Mouse (Mus musculus): ENCODE measurements around the gene Eomes.

The Eomes gene

DNA sequence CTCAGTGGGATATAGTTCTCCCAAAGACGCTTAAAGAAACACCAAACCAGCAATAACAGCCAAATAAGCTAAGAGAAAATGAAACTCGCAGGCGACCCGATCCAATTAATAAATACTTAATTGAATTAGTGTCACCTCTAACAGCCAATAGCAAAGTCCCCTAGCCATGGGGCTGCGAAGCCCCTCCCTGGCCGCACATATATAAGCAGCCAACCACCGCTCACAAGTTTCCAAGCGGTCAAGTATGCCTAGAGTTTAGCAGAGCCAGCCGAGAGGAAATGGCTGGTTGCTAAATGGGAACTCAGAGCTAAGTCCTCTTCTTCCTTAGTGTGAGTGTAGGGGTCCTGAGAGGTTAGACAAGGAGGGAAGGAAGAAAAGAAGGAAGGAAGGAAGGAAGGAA is at the start of gene Eomes:
Eomes (plus strand) TSS at position 252 of the 400 bp plus-strand sequence.
- no peak for DNase-seq (ENCODE audit: low read depth)

DNA sequence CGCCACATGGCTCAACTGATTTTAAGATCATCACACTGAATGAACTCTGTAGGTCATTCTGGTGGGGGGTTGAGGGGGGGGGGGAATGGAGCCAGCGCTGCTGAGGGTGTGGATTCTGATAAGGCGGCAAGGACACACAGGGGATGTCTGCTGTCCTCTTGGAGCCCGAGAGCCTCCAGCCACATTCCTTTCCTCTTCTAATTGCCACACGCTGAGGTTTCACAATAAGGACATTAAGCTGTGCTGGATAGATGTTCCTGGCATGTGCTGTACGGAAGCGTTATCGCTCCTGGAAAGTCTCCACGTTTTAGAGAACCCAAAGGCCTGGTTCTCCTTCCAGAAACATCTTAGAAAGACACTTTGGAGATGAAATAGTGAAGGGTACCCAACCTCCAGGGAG is 33.2 kb upstream of the Eomes start:
- DNase-seq (ENCODE audit: low read depth), result no peak

DNA sequence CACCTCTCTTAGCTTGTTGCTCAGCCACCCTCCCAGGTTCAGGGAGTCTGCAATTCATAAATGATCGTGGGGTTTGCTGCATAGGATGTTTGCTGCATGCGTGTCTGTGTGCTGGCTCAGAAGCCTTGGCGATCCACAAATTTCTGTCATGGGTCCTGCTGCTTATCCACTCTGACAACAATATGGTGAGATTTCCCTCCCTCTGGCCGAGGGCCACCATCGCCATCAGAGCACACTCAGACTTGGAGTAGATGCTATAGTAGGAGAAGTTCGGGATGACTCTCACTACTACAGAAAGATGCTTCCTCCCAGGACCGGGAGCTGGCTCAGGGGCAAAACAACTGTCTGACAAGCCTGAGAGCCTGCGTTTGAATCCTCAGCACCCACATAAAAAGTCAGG is 28.7 kb upstream of the Eomes start:
- no peak for DNase-seq (ENCODE audit: low read depth)

DNA sequence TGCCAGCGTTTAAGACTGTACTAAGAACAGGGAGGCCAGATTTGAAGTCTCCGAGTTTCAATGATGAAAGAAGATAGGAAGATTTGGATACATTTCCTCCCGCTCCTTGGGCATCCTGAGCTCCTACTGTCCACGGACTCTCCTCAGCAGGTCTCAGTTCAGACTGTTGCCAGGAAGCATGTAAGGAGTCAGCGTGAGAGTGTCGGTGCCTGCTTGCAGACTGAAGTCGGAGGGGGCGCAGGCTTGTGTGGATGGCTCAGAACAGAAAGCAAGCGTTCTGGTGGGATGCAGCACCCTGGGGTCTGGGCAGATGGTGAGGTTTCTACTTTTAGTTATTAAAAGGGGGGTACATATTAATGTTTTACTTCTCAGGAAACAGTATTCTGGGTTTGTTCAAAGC is 24.6 kb upstream of the Eomes start:
- DNase-seq (ENCODE audit: low read depth), result no peak

DNA sequence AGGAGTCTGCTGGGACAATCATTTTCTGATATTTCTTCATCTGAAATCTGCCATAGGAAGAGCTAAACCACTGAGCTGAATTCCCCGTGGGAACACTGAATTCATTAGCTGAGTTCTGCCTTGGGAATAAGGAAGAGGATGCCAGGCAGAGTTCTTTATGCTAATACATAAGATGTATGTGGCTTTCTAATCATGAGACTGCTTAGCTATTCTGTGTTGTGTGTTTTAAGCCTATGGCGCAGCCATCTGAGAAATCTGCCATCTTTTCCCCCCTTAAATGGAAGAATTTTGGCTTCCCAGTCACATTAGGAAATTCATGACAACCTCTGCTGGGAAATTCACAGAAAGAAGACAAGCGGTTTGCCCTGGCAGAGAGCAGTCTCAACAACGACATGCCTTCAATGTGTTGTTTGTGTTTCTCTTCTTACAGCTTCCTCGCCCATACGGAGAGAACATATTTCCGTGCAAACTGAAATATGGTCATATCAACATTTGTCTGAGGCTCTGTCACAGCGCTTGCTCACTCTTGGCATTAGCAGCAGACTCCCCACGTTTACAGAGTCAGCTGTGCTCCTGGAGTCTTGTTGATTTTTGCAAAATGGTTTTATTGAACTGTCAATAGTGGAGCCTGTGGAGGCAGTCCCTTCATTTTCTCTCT is 22.7 kb upstream of the Eomes start:
- no peak for DNase-seq (ENCODE audit: low read depth)

DNA sequence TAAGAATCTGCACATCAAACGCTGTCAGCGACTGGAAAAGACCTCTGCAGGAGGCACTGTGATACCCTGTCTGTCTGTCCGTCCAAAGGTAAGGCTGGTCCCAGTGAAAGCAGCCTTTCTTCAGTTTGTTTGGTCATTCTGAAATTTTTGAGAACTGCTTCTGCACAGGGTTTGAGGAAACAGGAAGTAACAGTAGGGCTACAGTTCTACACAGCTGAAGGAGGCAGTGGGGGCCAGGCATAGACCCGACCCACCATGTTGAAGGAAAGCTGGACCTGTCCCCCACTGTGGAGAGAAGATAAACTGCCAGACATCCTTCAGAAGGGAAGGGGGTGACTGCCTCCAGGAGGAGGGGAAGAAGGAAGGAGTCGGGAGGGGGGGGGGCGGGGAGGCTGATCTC is 21.6 kb upstream of the Eomes start:
- no peak for DNase-seq (ENCODE audit: low read depth)

DNA sequence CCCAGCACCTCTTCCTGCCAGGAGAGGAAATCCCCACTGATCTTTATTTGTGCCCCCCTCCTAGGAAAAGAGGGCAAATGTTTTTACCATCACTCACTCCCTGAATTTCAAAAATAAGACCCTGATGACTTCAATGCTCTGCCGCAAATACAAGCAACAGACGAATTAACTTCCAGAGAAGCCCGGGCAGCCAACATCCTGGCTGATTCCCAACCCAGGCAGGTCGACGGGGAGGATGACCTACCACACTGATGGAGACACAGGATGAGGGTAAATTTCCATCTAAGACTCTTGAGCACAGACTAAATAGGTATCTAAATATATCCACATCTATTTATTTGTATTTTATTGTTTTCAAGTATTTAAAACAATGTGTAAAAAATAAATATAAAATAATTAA is 20.0 kb upstream of the Eomes start:
- no peak for DNase-seq (ENCODE audit: low read depth)

DNA sequence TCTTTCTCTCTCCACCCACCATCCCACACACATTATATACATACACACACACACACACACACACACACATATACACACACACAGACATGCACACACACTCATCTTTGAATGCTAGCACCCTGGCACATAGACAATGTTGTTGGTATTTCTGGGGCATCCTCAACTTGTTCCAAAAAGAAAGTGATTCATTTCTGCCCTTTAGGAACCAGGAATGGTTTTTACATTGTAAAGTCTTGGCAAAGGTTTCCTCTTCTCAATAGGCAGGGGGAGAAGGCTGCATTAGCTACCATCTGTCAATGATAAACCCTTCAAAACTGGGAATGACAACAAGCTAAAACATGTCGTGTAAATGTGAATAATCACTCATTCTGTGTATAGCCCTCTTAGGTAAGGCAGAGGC is 14.0 kb upstream of the Eomes start:
- DNase-seq (ENCODE audit: low read depth), result no peak

DNA sequence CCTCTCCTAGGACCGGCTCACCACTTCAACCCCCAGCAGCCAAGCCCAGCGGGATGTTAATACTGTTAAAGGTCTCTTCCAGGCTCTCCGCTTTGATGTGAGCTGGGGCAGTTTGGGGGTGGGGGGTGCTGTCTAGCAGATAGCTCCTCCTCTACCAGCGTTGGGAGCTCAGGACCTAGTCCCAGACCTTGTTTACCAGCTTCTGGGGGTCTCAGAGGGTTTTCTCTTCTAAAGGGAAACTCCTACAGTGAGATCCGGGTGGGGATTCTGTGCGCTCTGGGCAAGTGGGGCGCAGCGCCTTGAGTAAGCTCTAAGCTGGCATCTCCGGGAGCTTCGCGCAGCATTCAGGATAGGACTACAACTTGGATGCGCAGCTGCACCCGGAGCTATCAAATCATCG is 9.7 kb upstream of the Eomes start:
- no peak for DNase-seq (ENCODE audit: low read depth)

DNA sequence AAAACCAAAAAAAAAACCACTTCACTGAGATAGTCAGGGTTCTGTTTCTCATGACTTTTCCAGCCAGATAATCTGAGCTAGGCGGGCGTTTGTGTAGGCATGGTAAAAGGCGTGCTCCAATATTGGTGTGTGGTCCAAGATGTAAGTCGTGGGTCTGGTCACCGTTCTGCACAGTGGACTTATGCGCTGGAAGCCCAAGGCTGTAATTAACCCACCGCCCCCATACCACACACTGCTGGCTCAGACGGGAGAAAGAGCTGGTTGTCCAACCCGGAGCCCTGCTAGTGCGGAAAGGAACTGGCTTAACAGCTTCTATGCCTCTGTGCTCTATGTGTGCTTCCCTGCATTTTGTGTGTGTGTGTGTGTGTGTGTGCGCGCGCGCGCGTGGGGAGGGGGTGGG is 8.7 kb upstream of the Eomes start:
- no peak for DNase-seq (ENCODE audit: low read depth)

DNA sequence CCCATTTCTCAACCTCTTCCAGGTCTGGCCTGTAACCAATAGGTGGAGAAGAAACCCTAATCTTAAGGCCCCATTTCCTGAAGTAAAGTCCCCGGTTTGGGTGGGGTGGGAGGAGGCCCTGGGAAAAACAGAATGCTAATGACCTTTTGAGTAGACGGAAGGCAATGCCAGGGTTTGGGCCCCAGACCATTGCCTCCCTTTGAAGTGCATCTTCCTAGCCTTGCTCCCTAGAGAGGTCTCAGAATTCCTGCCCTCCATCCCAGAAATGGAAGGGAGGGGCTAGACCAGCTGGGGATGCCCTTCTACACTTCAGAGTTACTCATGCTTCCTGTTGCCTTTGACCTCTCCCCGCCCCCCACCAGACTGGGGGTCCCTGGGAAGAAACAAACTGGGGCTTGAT is 6.7 kb upstream of the Eomes start:
- DNase-seq (ENCODE audit: low read depth), result no peak

DNA sequence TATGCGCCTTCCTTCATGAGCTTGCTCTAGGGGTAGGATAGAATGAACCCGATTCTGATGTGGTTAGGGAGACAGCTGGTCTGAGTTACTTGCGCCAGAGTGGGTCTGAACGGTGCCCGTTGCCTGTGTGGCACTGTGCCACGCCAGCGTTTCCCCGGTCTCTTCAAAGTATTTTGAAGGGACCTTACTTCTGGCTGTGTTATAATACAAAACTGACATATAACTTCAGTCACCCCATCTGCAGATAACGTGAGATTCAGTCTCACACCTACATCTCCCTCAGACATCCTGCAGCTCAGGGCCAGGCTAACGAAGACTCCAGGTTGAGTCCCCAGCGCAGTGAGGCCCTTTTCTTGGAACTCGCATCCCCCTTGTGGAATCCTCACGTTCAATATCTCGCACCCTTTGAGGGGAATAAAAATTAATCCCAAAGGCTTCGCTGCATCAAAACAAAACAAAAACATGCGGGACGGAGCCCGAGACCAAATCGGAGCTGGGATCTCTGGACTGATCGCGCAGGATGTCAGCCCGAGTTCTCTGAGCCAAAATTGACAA is 1.7 kb upstream of the Eomes start:
- DNase-seq (ENCODE audit: low read depth), result no peak

DNA sequence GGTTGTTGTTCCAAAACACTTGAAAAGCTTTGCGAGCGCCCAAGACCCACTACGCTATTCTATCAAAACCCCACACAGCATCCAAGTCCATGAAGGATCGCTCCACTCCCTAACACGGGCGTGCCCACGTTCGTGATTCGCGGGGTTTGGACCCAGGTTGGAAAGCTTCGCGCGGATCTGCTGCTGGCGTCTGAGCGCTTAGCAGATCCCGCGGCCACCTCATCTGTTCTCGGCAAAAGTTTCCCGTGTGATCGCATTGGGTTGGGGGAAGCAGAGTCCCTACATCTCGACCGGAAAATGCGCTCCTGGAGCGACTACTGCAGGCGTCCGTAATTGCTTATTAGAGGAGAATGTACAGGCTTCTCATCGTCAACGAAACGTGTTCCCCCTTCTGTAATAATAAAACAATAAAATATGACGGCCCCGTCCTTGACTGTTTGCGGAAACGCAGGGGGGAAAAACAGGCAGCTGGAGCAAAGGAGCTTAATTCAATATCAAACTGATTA is 1.2 kb upstream of the Eomes start:
- DNase-seq (ENCODE audit: low read depth), result no peak

DNA sequence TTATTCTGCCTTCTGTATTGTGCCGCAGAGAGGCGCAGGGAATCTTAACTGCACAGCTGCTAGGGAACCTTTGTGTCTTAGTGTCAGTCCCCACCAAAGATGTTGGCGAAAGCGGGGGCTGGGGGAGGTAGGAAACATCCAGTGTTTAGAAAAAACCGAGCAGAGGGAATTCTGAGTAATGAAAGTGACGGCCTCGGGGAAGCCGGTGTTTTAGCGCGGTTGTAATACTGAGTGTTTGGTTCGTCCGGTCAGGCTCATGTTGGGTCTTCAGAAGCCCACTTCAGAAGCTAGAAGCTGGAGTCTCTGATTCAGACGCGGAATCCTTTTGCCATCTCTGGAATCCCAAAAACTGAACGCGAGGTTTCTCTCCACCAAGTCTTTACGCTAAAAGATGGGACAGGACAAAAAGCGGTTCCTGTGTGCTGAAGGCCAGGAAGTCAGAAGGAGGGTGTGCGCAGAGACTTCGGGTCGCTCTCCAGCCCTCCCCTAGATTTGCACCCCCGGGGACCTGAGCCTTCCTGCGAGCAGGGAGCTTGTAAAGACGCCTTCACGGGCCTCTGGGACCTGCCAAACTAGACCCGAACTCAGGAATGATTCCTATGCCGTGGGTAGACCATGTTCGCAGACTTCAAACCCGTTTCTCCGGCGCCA is 606 bp upstream of the Eomes start:
- no peak for DNase-seq (ENCODE audit: low read depth)

DNA sequence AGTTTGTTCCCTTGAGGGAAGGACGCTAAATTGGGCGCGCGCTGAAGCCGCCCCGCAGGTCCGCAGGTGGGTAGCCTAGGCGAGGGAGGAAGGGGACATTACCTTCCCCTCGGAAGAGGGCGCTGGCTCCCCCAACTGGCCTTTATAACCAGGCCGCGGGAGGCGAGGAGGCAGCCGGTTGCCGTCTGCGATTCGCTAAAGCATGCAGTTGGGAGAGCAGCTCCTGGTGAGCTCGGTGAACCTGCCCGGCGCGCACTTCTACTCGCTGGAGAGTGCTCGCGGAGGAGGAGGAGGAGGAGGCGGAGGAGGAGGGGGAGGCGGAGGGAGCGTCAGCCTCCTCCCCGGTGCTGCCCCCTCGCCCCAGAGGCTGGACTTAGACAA is 436 bp downstream of the Eomes start:
- DNase-seq (ENCODE audit: low read depth), result no peak

DNA sequence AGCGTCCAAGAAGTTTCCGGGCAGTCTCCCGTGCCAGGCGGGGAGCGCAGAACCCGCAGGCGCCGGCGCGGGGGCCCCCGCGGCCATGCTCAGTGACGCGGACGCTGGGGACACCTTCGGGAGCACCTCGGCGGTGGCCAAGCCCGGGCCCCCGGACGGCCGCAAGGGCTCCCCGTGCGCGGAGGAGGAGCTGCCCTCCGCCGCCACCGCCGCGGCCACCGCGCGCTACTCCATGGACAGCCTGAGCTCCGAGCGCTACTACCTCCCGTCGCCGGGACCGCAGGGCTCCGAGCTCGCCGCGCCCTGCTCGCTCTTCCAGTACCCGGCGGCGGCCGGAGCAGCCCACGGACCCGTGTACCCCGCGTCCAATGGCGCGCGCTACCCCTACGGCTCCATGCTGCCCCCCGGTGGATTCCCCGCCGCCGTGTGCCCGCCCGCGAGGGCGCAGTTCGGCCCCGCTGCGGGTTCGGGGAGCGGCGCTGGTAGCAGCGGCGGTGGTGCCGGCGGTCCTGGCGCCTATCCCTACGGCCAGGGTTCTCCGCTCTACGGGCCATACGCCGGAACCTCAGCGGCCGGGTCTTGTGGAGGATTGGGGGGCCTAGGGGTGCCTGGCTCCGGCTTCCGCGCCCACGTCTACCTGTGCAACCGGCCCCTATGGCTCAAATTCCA is 961 bp downstream of the Eomes start:
- no peak for DNase-seq (ENCODE audit: low read depth)

DNA sequence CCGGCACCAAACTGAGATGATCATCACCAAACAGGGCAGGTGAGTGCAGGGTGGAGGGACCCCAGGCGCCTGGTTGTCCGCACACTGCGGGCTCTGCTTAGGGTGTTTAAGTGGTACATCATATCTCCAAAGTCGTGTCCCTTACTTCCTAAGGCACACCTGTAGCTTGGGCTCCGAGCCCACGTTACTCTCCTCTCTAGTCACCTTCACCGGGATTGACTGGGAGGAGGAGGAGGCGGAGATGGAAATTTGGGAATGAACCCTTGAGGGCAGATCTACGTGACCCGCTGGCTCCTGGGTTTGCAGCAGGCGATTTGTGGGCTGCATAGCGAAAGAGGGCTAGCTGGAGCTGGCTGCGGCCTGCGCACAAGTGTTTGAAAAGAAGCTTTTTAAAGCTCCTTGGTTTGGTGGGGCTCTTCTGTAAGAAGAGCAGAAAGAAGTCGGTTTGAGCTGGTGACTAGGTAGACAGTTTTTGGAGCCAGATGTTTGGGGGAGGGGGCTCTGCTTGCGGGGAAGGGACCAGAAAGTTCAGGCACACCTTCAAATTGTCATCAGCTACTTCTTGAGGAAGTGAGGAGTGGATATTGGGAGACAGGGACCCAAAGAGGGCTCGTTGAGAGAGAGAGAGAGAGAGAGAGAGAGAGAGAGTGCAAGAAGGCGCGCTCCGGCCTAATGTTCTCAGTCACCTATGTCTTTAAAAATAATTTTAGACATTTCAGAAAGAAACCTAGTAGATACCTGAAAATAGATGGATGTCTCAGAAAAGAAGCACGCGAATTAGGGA is 1.7 kb downstream of the Eomes start:
- no peak for DNase-seq (ENCODE audit: low read depth)

DNA sequence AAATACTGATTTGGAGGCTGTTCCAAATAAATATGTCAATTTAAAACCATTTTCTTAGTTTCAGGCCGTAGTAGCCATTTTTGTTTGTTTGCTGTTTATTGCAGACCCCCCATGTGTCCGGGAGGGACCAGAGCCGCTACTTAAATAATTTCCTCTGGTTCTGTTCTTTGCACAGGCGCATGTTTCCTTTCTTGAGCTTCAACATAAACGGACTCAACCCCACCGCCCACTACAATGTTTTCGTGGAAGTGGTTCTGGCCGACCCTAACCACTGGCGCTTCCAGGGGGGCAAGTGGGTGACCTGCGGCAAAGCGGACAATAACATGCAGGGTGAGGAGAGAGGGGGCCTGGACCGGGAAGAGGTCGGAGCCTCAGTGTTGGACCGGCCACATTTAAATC is 2.3 kb downstream of the Eomes start:
- no peak for DNase-seq (ENCODE audit: low read depth)

DNA sequence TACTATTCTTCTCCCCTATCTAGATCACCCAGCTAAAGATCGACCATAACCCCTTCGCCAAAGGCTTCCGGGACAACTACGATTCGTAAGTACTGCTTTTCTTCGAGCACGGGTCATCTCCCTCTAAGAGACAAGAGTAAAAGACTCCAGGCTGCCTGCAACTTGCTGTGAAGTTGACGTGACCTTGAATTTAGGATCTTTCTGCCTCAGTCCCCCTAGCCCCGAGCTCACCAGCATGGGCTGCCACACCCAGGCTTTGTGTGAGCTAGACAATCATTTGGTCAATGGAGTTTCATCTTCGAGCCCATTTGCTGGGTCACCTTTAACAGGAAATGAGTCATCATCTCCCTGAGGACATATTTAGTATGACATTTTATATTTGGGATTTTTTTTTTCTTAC is 4.2 kb downstream of the Eomes start:
- DNase-seq (ENCODE audit: low read depth), result no peak

DNA sequence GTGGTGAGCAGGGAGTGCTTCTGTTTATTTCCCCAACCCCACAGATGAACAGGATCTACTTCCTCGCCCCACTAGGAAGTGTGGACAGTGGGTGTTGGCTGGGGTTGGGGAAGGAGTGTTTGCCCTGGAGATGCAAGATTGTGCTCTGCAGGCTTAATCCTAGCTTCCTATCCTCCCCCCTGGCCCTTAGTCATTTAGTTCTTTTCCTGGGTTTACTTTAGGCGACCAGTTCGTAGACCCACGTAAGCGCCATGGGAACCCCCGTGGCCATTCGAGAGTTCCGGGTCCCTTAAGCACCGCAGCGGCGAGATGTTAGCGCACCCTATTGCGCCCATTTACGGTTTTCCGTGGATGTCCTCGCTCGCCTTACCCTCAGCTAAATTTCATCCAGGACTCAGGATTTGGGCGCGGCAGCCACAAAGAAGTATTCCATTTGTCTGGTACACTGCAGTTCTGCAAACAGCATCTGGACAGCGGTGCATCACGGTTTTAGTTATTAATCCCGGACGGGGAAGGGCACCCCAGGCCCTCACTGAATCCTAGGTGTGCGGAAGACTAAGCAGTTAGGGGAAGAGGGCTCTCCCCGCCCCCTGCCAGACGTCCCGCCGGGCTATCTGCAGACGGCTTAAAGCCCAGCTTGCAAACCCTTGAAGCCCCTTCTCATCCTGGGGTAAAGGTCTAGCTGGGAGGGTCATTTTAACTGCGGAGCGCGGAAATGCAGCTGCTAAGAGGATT is 8.5 kb downstream of the Eomes start:
- DNase-seq (ENCODE audit: low read depth), result no peak

DNA sequence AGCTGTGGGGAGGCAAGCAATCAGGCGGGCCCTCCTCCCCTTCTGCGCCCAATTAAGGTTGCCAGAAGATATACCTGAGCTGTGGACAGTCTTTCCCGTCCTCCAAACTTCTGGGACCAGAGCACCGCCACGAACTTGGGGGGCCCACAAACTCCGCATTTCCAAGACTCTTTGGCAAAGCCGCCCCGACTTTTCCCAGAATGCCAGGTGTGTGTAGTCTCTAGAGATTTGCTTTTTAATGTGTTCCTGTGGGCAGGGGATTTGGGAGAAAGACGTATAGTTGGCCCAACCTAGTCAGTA is 9.0 kb downstream of the Eomes start:
- DNase-seq (ENCODE audit: low read depth), result no peak

DNA sequence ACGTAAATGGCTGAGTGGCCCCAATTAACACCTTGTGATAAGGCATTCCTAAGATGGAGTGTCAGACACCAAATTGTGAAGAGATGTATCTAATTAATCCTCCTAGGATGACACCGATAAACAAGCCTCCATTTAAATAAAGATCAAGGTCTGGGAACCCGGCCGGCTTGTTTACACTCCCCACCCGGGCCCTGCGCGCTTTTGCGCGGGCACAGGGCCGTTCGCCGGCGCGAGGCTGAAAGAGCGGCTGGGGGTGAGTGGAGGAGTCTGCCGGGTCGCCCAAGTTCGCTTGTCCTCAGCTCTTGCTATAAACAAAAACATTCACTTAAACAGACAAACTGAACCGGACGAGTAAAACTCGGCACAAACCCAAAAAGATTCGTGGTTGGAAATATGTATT is 9.6 kb downstream of the Eomes start:
- no peak for DNase-seq (ENCODE audit: low read depth)

Data from fibroblast of lung, adult 2 months (primary cell).